Mouse (Mus musculus) ES-Bruce4 (cell line): Measurements from ENCODE around the gene Gna12. TPM values are rescaled to one million over a fixed set of nuclear protein-coding genes. Genes with fewer than 3 reads are reported as not detected.

ENCODE experiments used
- H3K27ac ChIP-seq: 2 replicates; pipeline ENCODE4 v1.5.1; 2012; ENCODE audit warnings: low read length, inconsistent platforms; ENCODE audit not compliant: insufficient read depth
- H3K27me3 ChIP-seq: 2 replicates; pipeline ENCODE4 v1.6.1; 2012; ENCODE audit warnings: mild to moderate bottlenecking, low read length, inconsistent platforms; ENCODE audit not compliant: control insufficient read depth, poor library complexity, insufficient read depth, severe bottlenecking
- H3K36me3 ChIP-seq: 2 replicates; pipeline ENCODE4 v1.6.1; 2012; ENCODE audit warnings: inconsistent platforms, mild to moderate bottlenecking, low read length, moderate library complexity; ENCODE audit not compliant: control insufficient read depth, poor library complexity, insufficient read depth, severe bottlenecking
- H3K4me1 ChIP-seq: one replicate; pipeline ENCODE4 v1.8.1; 2011; ENCODE audit warnings: low read length; ENCODE audit not compliant: control insufficient read depth, insufficient read depth
- H3K4me3 ChIP-seq: 2 replicates; pipeline ENCODE4 v1.5.1; 2011; ENCODE audit warnings: low read depth, mild to moderate bottlenecking, low read length
- H3K9ac ChIP-seq: 2 replicates; pipeline ENCODE4 v1.6.1; 2012; ENCODE audit warnings: low read depth, mild to moderate bottlenecking, inconsistent platforms; ENCODE audit not compliant: poor library complexity, severe bottlenecking
- H3K9me3 ChIP-seq: replicated peaks from 2 replicates; pipeline ENCODE4 v1.6.1; 2012; ENCODE audit warnings: mild to moderate bottlenecking, low read length, inconsistent platforms; ENCODE audit not compliant: control insufficient read depth, poor library complexity, insufficient read depth, severe bottlenecking
- CTCF ChIP-seq: IDR thresholded peaks from one replicate; pipeline ENCODE4 v1.8.1; 2011; ENCODE audit warnings: low read depth, low read length
- EP300 ChIP-seq: IDR thresholded peaks from 2 replicates; pipeline ENCODE4 v1.6.1; 2011; ENCODE audit warnings: low read depth, low read length; ENCODE audit not compliant: insufficient read depth
- POLR2A ChIP-seq: IDR thresholded peaks from one replicate; pipeline ENCODE4 v1.8.1; 2011; ENCODE audit warnings: low read length; ENCODE audit not compliant: insufficient read depth
- polyA plus RNA-seq: library from polyadenylated mRNA; stranded (reverse); fragments of >200 nt; gene quantifications from 2 replicates; pipeline ENCODE4 v1.2.4, GENCODE M21; 2011; ENCODE audit warnings: low read depth; ENCODE audit not compliant: missing spikeins, insufficient read depth, insufficient read length

Gna12 gene
- polyA plus RNA-seq, 1 experiment, result 29.9 TPM

GRCm38 (mm10) chr5:140798775-140799174 lies 31.5 kb downstream of the Gna12 start:
- no peak overlapping the region for H3K4me3 ChIP-seq
- no peaks in the 10 kb centered on the region for H3K9me3 ChIP-seq
- TF ChIP-seq CTCF (no peak), EP300 (no peak), POLR2A (no peak)
- no peak overlapping the region for H3K9ac ChIP-seq
- H3K4me1 ChIP-seq, result no peaks in the 10 kb centered on the region
- no peak overlapping the region for H3K27ac ChIP-seq
- no peaks in the 10 kb centered on the region for H3K27me3 ChIP-seq
- no peaks in the 10 kb centered on the region for H3K36me3 ChIP-seq

- H3K4me1 ChIP-seq, result no peaks in the 10 kb centered on the region
- no peak overlapping the region for H3K9ac ChIP-seq
- H3K36me3 ChIP-seq, result no peaks in the 10 kb centered on the region
- TF ChIP-seq EP300 (no peak), CTCF (no peak), POLR2A (no peak)
- no peaks in the 10 kb centered on the region for H3K27me3 ChIP-seq
- no peaks in the 10 kb centered on the region for H3K9me3 ChIP-seq
- no peak overlapping the region for H3K27ac ChIP-seq
- no peak overlapping the region for H3K4me3 ChIP-seq
Observed at GRCm38 (mm10) chr5:140798158-140798557, 32.1 kb downstream of the Gna12 start.

GRCm38 (mm10) chr5:140796051-140796450 lies 34.2 kb downstream of the Gna12 start:
- Histone ChIP-seq H3K4me1 (no peaks in the 10 kb centered on the region), H3K27ac (no peak overlapping the region), H3K27me3 (no peaks in the 10 kb centered on the region), H3K36me3 (no peaks in the 10 kb centered on the region), H3K9ac (no peak overlapping the region), H3K9me3 (no peaks in the 10 kb centered on the region), H3K4me3 (no peak overlapping the region)
- TF ChIP-seq CTCF (no peak), EP300 (no peak), POLR2A (no peak)

GRCm38 (mm10) chr5:140795176-140795575 lies 35.1 kb downstream of the Gna12 start:
- no peak overlapping the region for H3K27ac ChIP-seq
- no peaks in the 10 kb centered on the region for H3K27me3 ChIP-seq
- TF ChIP-seq POLR2A, result no peak
- TF ChIP-seq CTCF, result no peak
- TF ChIP-seq EP300, result no peak
- no peaks in the 10 kb centered on the region for H3K4me1 ChIP-seq
- no peaks in the 10 kb centered on the region for H3K9me3 ChIP-seq
- no peak overlapping the region for H3K9ac ChIP-seq
- H3K4me3 ChIP-seq, result no peak overlapping the region
- no peaks in the 10 kb centered on the region for H3K36me3 ChIP-seq

- H3K9me3 ChIP-seq, result no peaks in the 10 kb centered on the region
- H3K36me3 ChIP-seq, result no peaks in the 10 kb centered on the region
- H3K4me1 ChIP-seq, result no peaks in the 10 kb centered on the region
- no peak overlapping the region for H3K4me3 ChIP-seq
- H3K27me3 ChIP-seq, result no peaks in the 10 kb centered on the region
- H3K27ac ChIP-seq, result no peak overlapping the region
- H3K9ac ChIP-seq, result no peak overlapping the region
- TF ChIP-seq POLR2A (no peak), EP300 (no peak), CTCF (no peak)
Observed at GRCm38 (mm10) chr5:140794753-140795152, 35.5 kb downstream of the Gna12 start.

- Histone ChIP-seq H3K4me1 (no peaks in the 10 kb centered on the region), H3K27ac (no peak overlapping the region), H3K36me3 (no peaks in the 10 kb centered on the region), H3K4me3 (no peak overlapping the region), H3K9me3 (no peaks in the 10 kb centered on the region), H3K9ac (no peak overlapping the region), H3K27me3 (no peaks in the 10 kb centered on the region)
- TF ChIP-seq POLR2A (no peak), CTCF (no peak), EP300 (no peak)
Observed at GRCm38 (mm10) chr5:140792233-140792632, 38.0 kb downstream of the Gna12 start.
